Mouse (Mus musculus) neural tube, embryonic 11.5 days (tissue): ENCODE measurements around the gene Ushbp1. TPM values are rescaled to one million over a fixed set of nuclear protein-coding genes. Genes with fewer than 3 reads are reported as not detected.
A peak's percentile ranks its signal among the peaks of the same experiment; 100 is the strongest.

Experiments used
- ATAC-seq: fragments of 200-750 bp; cut with Nextera tagmentation; 2 replicates; pipeline ENCODE4 v1.8.0; 2017; ENCODE audit warnings: moderate number of reproducible peaks, mild to moderate bottlenecking, moderate TSS enrichment, moderate library complexity; ENCODE audit not compliant: insufficient read depth, low FRiP score, low TSS enrichment
- DNase-seq: peaks from one replicate; pipeline ENCODE4 v3.0.0-alpha.2; 2015; ENCODE audit warnings: low spot score
- H3K27ac ChIP-seq: fragments of 300-500 bp; sonication (generic); 2 replicates; pipeline ENCODE4 v1.5.1; 2014; ENCODE audit warnings: low read depth, mild to moderate bottlenecking, low read length
- H3K27me3 ChIP-seq: fragments of 300-500 bp; sonication (generic); 2 replicates; pipeline ENCODE4 v1.6.1; 2014; ENCODE audit warnings: mild to moderate bottlenecking, low read length, mixed read lengths; ENCODE audit not compliant: control insufficient read depth, insufficient read depth
- H3K36me3 ChIP-seq: fragments of 300-500 bp; sonication (generic); 2 replicates; pipeline ENCODE4 v1.6.1; 2014; ENCODE audit warnings: mild to moderate bottlenecking, low read length, moderate library complexity, mixed read lengths; ENCODE audit not compliant: control insufficient read depth, insufficient read depth
- H3K4me1 ChIP-seq: fragments of 300-500 bp; sonication (generic); 2 replicates; pipeline ENCODE4 v1.6.1; 2014; ENCODE audit warnings: low read length, mixed read lengths; ENCODE audit not compliant: control insufficient read depth, insufficient read depth
- H3K4me2 ChIP-seq: fragments of 300-500 bp; sonication (generic); 2 replicates; pipeline ENCODE4 v1.6.1; 2014; ENCODE audit warnings: low read depth, mild to moderate bottlenecking, moderate library complexity
- H3K4me3 ChIP-seq: fragments of 300-500 bp; sonication (generic); 2 replicates; pipeline ENCODE4 v1.5.1; 2014; ENCODE audit warnings: low read depth, low read length
- H3K9ac ChIP-seq: fragments of 300-500 bp; sonication (generic); 2 replicates; pipeline ENCODE4 v1.6.1; 2014; ENCODE audit warnings: mild to moderate bottlenecking, low read length
- H3K9me3 ChIP-seq: fragments of 300-500 bp; sonication (generic); 2 replicates; pipeline ENCODE4 v1.6.1; 2016; ENCODE audit warnings: low read length; ENCODE audit not compliant: control insufficient read depth
- WGBS: fragments of 180-500 bp; shearing (Covaris S2); extraction: QIAGEN DNeasy Blood & Tissue Kit; methylation state at CpG from one replicate; pipeline ENCODE4 v1.1.7; 2014; 5-methylcytosine and 5-hydroxymethylcytosine counted together
- polyA plus RNA-seq: library from polyadenylated mRNA; unstranded; fragments of >200 nt; fragmentation: Nextera tagmentation; extraction: Ambion mirVana; gene quantifications from 2 replicates; pipeline ENCODE4 v1.2.1, GENCODE M21; 2014

Ushbp1 gene
- polyA plus RNA-seq, 1 experiment from 2014 or later: 3.9 TPM

DNA sequence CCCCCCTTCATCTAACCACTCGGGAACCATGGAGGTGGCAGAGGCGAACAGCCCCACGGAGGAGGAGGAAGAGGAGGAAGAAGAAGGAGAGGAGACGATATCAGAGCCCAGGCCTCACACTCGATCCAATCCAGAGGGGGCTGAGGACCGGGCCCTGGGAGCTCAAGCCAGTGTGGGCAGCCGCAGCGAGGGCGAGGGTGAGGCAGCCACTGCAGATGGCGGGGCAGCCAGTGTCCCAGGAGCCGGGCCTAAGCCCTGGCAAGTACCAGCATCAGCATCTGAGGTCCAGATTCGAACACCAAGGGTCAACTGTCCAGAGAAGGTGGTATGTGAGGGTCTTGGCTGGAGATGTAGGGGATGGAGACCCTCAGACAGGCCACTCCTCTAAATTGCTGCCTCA is 2.1 kb upstream of the Ushbp1 start:
- Histone ChIP-seq H3K36me3 (peaks cover 4% of the 10 kb centered on the region), H3K4me2 (peak overlapping the region; percentile 68), H3K27me3 (no peaks in the 10 kb centered on the region), H3K9ac (peak overlapping the region; percentile 55; the same call in 1 of the 2 replicates), H3K9me3 (no peaks in the 10 kb centered on the region), H3K27ac (no peak overlapping the region), H3K4me3 (peak overlapping the region; percentile 61), H3K4me1 (peaks cover 6% of the 10 kb centered on the region)
- 88% methylated on average over 12 of the region's 12 CpGs for WGBS
- DNase-seq (no peak), ATAC-seq (no peak)

DNA sequence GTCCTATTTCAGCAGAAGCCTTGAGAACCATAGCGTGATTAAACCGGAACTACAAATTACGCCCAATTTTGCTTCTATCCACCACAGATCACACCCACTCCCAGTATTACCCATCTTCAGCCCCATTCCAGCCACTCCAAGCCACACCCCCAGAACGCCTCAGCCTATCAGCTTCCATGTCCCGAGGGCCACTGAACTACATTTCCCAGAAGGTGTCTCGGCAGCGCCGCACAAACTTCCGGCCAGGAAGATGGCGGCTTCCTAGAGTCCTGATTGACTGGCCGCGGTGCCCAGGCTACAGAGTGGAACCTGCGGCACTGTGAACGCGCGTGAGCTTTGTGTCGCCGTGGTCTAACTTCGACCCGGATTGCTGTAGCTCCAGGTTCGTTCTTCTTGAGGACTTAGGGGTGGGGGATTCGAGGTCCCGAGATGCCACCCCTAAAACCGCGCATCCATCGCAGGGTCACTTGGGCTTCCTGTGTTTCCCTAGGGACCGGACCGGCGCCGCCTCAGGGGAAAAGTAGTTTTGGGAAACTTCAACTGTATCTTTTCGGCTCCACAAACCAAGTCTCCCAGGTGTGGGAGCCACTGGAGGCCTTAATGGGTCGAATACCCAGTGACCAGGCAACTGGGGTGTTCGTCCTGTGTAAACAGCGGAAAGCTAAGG is 1.2 kb upstream of the Ushbp1 start, which contains the start of gene Babam1:
Gene Babam1, plus strand, starts transcription at position 223 of the 667 bp plus-strand sequence.
- ATAC-seq (peak; percentile 97), DNase-seq (peak; percentile 91)
- Histone ChIP-seq H3K4me2 (peak within 1 kb of the TSS; percentile 68), H3K4me3 (peak within 1 kb of the TSS; percentile 61), H3K9ac (peak within 1 kb of the TSS; percentile 55), H3K27me3 (no peaks in the 10 kb centered on the region), H3K9me3 (no peaks in the 10 kb centered on the region), H3K27ac (peak within 1 kb of the TSS; percentile 44; the same call in 1 of the 2 replicates), H3K4me1 (peaks cover 6% of the 10 kb centered on the region), H3K36me3 (peaks cover 4% of the 10 kb centered on the region)
- 1% methylated on average over 34 of the region's 34 CpGs for WGBS

DNA sequence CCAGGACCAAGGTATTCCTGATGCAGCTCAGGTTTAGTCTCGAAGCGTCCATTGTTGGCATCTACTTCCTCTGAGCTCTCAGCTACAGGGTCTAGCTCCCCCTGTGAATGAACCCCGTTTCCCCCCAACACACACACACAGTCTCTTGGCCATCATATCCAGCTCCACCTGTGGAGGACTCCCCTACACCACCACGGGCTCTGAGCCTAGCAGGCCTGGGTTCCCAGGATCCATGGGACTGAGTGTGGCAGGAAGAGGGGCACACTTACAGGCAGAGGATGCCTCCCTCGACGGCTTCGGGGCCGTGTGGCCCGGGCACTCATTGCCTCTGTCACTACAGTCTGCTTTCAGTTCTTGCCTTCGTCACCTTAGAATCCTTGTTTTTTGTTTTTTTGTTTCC is 531 bp downstream of the Ushbp1 start:
- DNase-seq (no peak), ATAC-seq (no peak)
- Histone ChIP-seq H3K27ac (no peak overlapping the region), H3K9ac (no peak overlapping the region), H3K4me1 (peaks cover 6% of the 10 kb centered on the region), H3K36me3 (peaks cover 4% of the 10 kb centered on the region), H3K4me3 (no peak overlapping the region), H3K27me3 (no peaks in the 10 kb centered on the region), H3K4me2 (no peak overlapping the region), H3K9me3 (no peaks in the 10 kb centered on the region)
- 82% methylated on average over 10 of the region's 10 CpGs for WGBS

DNA sequence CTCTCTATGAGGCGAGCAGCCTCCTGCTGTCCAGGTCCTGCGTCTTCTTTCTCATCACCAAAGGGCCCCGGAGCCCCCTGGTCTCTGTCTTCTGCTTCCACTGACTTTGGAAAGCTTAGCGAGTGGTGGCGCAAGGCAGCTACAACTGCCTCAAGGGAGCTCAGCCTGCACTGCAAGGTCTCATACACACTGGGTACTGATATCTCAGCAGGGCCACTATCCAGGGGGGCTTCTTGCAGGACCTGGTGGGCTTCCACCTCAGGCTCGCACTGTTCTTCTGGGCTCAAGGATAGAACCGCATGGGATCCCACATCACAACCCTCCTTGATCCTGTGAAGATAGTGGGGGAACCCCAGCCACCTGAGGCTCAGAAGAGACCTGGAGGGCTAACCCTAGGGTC is 1.1 kb downstream of the Ushbp1 start:
- no peak for DNase-seq
- no peak overlapping the region for H3K4me2 ChIP-seq
- 84% methylated on average over 7 of the region's 7 CpGs for WGBS
- no peak overlapping the region for H3K4me3 ChIP-seq
- H3K9me3 ChIP-seq: no peaks in the 10 kb centered on the region
- no peak overlapping the region for H3K9ac ChIP-seq
- H3K27ac ChIP-seq: no peak overlapping the region
- ATAC-seq: no peak
- peaks cover 4% of the 10 kb centered on the region for H3K36me3 ChIP-seq
- no peaks in the 10 kb centered on the region for H3K27me3 ChIP-seq
- peaks cover 6% of the 10 kb centered on the region for H3K4me1 ChIP-seq

DNA sequence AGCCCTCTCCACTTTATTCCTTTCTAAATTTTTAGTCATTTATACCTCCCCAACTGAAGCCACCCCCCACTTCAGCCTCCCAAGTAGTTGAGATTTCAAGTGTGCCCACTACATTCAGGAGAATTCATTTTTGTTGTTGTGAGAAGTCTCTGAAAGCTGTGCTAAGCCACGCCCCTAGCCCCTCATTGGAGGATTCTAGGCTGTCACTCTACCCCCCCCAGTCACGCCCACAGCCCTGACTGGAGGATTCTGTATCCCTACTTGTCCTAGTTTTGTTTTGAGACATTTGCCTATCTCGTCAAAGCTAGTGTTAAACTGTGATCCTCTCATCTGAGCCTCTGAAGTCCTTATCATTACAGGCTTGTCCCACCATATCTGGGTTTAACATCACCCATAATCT is 2.7 kb downstream of the Ushbp1 start:
- DNase-seq (no peak), ATAC-seq (no peak)
- H3K27me3 ChIP-seq: no peaks in the 10 kb centered on the region
- peaks cover 6% of the 10 kb centered on the region for H3K4me1 ChIP-seq
- no peak overlapping the region for H3K27ac ChIP-seq
- no peaks in the 10 kb centered on the region for H3K36me3 ChIP-seq
- H3K4me2 ChIP-seq: no peak overlapping the region
- H3K4me3 ChIP-seq: no peak overlapping the region
- WGBS: 9% methylated on average over 3 of the region's 3 CpGs
- H3K9ac ChIP-seq: no peak overlapping the region
- H3K9me3 ChIP-seq: no peaks in the 10 kb centered on the region

DNA sequence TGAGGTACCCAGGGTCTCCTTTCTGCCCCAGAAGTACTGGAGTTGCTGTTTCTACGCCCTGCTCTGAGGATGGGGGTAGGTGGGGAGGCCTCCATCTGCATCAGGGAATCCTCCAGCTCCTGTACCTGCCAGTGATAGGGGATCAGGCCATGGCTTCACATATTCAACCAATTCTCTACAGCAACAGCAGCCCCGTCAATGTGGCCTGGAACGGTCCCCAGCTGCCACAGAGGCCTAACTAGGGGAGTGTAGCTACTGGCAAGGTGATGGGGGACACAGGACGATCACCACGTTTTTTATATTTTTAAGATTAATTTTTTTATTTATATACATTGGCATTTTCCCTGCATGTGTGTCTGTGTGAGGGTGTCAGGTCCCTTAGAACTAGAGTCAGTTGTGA is 3.2 kb downstream of the Ushbp1 start:
- Histone ChIP-seq H3K27me3 (no peaks in the 10 kb centered on the region), H3K27ac (no peak overlapping the region)
- 73% methylated on average over 5 of the region's 5 CpGs for WGBS

DNA sequence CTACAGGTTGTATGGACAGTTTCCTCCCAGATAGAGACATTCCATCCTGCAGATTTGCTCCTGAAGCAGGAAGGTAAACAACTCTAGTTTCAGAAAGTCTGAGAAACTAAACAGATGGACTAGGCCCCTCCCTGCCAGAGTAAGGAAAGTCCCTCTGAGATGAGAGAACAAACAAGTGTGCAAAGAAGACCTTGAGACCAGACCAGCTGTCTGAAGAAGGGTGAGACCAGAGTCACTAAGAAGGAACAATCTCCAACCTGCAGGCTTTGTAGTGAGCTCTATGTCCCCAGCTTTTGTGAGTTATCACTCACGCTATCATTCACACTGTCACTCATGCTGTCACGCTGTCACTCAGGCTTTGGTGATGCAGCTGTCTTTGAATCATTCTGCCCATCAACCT is 3.9 kb downstream of the Ushbp1 start:
- no peaks in the 10 kb centered on the region for H3K27me3 ChIP-seq
- H3K9ac ChIP-seq: no peak overlapping the region
- no peak overlapping the region for H3K27ac ChIP-seq
- DNase-seq (no peak), ATAC-seq (no peak)
- 93% methylated on average over 2 of the region's 2 CpGs for WGBS
- no peaks in the 10 kb centered on the region for H3K9me3 ChIP-seq
- no peak overlapping the region for H3K4me3 ChIP-seq
- no peaks in the 10 kb centered on the region for H3K36me3 ChIP-seq
- H3K4me2 ChIP-seq: no peak overlapping the region
- H3K4me1 ChIP-seq: no peaks in the 10 kb centered on the region

More for the DNA sequence above, 3.2 kb downstream of the Ushbp1 start:
- DNase-seq: no peak
- H3K4me2 ChIP-seq: no peak overlapping the region
- peaks cover 1% of the 10 kb centered on the region for H3K4me1 ChIP-seq
- no peak for ATAC-seq
- no peaks in the 10 kb centered on the region for H3K9me3 ChIP-seq
- no peak overlapping the region for H3K9ac ChIP-seq
- no peak overlapping the region for H3K4me3 ChIP-seq
- no peaks in the 10 kb centered on the region for H3K36me3 ChIP-seq

DNA sequence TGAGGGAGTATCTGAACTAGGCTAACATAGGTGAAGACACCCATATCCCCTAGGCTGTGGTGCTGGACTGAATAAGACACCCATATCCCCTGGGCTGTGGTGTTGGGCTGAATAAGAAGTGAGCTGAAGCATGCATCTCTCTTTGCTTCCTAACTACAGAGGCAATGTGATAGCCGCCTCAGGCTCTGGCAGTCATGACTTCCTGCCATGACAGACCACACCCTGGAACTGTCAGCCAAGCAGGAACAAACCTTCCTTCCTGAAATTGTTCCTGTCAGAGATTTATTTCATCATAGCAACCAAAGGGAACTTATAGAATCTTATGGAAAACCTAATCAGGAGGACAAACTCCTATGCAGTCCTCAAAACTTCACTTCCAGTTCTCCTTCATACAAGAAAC is 7.3 kb downstream of the Ushbp1 start:
- WGBS: 81% methylated on average over 1 of the region's 1 CpGs
- no peaks in the 10 kb centered on the region for H3K27me3 ChIP-seq
- no peak overlapping the region for H3K4me2 ChIP-seq
- no peaks in the 10 kb centered on the region for H3K9me3 ChIP-seq
- no peak for ATAC-seq
- no peak for DNase-seq
- H3K9ac ChIP-seq: no peak overlapping the region
- H3K4me1 ChIP-seq: peaks cover 5% of the 10 kb centered on the region; the same call in 1 of the 2 replicates
- H3K36me3 ChIP-seq: no peaks in the 10 kb centered on the region
- no peak overlapping the region for H3K4me3 ChIP-seq
- no peak overlapping the region for H3K27ac ChIP-seq

DNA sequence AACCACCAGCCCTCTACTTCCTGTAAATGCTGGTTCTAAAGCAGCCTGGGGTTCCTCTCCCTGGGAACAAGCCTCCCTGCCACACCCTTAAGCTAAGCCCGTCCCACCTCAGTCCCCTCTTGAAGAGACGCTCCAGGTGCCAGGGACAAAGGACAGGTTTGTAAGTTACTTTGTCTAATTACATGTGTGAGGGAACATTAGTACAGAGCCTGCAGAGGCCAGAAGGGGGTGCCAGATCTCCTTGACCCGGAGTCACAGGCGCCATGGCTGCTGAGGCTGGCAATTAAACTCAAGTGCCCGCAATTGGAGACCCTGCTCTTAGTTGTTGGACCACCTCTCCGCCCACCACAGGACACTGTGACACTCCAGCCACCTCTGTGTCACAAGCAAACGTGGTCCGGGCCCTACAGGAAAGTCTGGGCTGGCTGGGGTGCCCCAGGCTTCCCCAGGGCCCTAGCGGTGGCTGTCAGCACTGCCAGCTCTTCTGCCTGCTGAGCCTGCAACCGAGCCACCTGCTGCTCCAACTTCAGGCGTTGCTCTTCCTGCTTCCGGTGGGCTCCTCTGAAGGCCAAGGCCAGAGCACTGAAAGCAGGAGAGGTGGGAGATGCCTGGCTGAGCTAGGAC is 10.3 kb downstream of the Ushbp1 start:
- no peak overlapping the region for H3K27ac ChIP-seq
- no peaks in the 10 kb centered on the region for H3K36me3 ChIP-seq
- H3K4me2 ChIP-seq: no peak overlapping the region
- peaks cover 12% of the 10 kb centered on the region for H3K4me1 ChIP-seq
- H3K4me3 ChIP-seq: no peak overlapping the region
- H3K9me3 ChIP-seq: no peaks in the 10 kb centered on the region
- no peak for DNase-seq
- H3K27me3 ChIP-seq: no peaks in the 10 kb centered on the region
- WGBS: 66% methylated on average over 12 of the region's 12 CpGs
- no peak overlapping the region for H3K9ac ChIP-seq
- ATAC-seq: no peak
